Mouse (Mus musculus): ENCODE data around the gene P2rx3.

GRCm38 (mm10) chr2:85036507-85037046 lies 685 bp downstream of the P2rx3 start:
- TF ChIP-seq CTCF (IDR thresholded peaks at IDR 0.05; ENCODE audit: low read depth, low read length) (no peak), POLR2A (IDR thresholded peaks at IDR 0.05; ENCODE audit: insufficient read depth, low read length) (no peak)

Measured in ES-Bruce4 (cell line).